Mouse (Mus musculus): Measurements from ENCODE around the gene Dennd5a.

- no peak for TF ChIP-seq POLR2A (IDR thresholded peaks at IDR 0.05; ENCODE audit: low read depth, low read length)
- no peak for TF ChIP-seq CTCF (conservative IDR thresholded peaks at IDR 0.05; ENCODE audit: insufficient read depth, insufficient read length, low read depth, low read length)
Measured at GRCm38 (mm10) chr7:109859354-109859753, 100.9 kb downstream of the Dennd5a start.

Measured in kidney, adult 2 months (tissue).